In the genomic region with DNA sequence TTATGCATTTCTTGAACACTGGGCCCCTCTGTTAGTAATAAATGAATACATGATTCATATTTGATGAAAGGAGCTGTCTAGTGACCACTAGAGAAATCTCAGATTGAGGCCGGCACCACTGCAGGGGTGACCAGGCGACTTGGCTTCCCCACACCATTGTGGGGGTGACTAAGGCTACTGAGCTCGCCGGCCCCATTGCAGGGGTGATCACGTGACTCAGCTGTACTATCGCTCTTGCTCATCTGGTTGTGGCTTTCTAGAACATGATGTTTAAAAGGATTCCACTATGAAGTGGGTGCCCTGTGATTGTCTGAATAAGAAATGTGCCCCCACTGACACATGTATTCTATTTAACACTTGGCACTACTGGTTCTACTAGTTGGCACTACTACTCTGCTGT, we compare ENCODE assay signal across 26 mouse cellular contexts.
DNase-seq lines count a peak whose midpoint lies in the region; ATAC-seq and TF ChIP-seq lines count a peak whose summit lies in the region.
"Had no signal": no experiment of that assay in that cellular context is flagged by ENCODE, and none has a peak within 500 bp of the region (broad histone marks: within the 10 kb centered on the region; RNA-seq: fewer than 3 reads in every experiment).

No protein-coding gene starts in this region.

- no peak for TF ChIP-seq POLR2A in testis, adult 2 months (IDR thresholded peaks at IDR 0.05; ENCODE audit: control insufficient read depth, low read depth, low read length)
- TF ChIP-seq POLR2A in myocyte (IDR thresholded peaks at IDR 0.05; ENCODE audit: insufficient read length, low read depth): no peak

- no peaks in the 10 kb centered on the region for H3K36me3 ChIP-seq in testis, adult 2 months (ENCODE audit: control insufficient read depth, insufficient read depth, low read length)
- no peaks in the 10 kb centered on the region for H3K36me3 ChIP-seq in C2C12 (ENCODE audit: control insufficient read depth, insufficient read depth)
- H3K36me3 ChIP-seq in myocyte (ENCODE audit: control insufficient read depth, insufficient read depth): no peaks in the 10 kb centered on the region
- H3K36me3 ChIP-seq: embryonic facial prominence, embryonic 13.5 days; embryonic facial prominence, embryonic 15.5 days; forebrain, embryonic 10.5 days; forebrain, embryonic 12.5 days; forebrain, embryonic 15.5 days; G1E had no signal

- H3ac ChIP-seq in C2C12 (ENCODE audit: control insufficient read depth, insufficient read length, low read depth) (no peak overlapping the region), myocyte (ENCODE audit: control insufficient read depth, insufficient read length) (no peak overlapping the region)

- DNase-seq in testis, postnatal 14 days (ENCODE audit: low spot score): no peak
- no peak for DNase-seq in layer of hippocampus, adult 2 months (ENCODE audit: low spot score in 2 of 2)
- DNase-seq: adrenal gland, adult 2 months; adrenal gland, postnatal 10 days; adrenal gland, postnatal 25 days; B cell, adult 2 months; cerebellum, adult 11 months; cerebellum, adult 18-20 months; cerebellum, adult 8-10 months; cerebellum, adult 9-11 months; cerebellum, postnatal 14 days; cerebellum, postnatal 36 days; embryo, embryonic 11 days; forebrain, postnatal 0 days had no signal

- H3K27me3 ChIP-seq in testis, adult 2 months (ENCODE audit: control insufficient read depth, insufficient read depth, low read length): no peaks in the 10 kb centered on the region
- H3K27me3 ChIP-seq in C2C12 (ENCODE audit: control insufficient read depth, insufficient read depth, insufficient read length) (no peaks in the 10 kb centered on the region), myocyte (ENCODE audit: control insufficient read depth, insufficient read depth, insufficient read length) (no peaks in the 10 kb centered on the region)
- H3K27me3 ChIP-seq: CH12.LX; embryonic facial prominence, embryonic 13.5 days; embryonic facial prominence, embryonic 15.5 days; forebrain, embryonic 12.5 days; forebrain, embryonic 15.5 days had no signal

- no peak for ATAC-seq in CD4-positive, CD25-positive, alpha-beta regulatory T cell, adult 4 months
- ATAC-seq: forebrain, embryonic 15.5 days; forebrain, postnatal 0 days had no signal

- H3K4me2 ChIP-seq in myocyte (ENCODE audit: low read depth): no peak overlapping the region
- H3K4me2 ChIP-seq: embryonic facial prominence, embryonic 13.5 days; embryonic facial prominence, embryonic 15.5 days; forebrain, embryonic 12.5 days; forebrain, embryonic 15.5 days had no signal

- H3K79me2 ChIP-seq in C2C12 (ENCODE audit: control insufficient read depth, insufficient read depth) (no peaks in the 10 kb centered on the region), myocyte (ENCODE audit: control insufficient read depth, insufficient read depth) (no peaks in the 10 kb centered on the region)

- H3K4me3 ChIP-seq in testis, adult 2 months (ENCODE audit: control insufficient read depth, low read depth, low read length): peak overlapping the region; percentile 42; the same call in 1 of the 2 replicates
- H3K4me3 ChIP-seq in C2C12 (ENCODE audit: insufficient read depth, poor library complexity, severe bottlenecking): no peak overlapping the region
- H3K4me3 ChIP-seq in myocyte: no peak overlapping the region
- no peak overlapping the region for H3K4me3 ChIP-seq in layer of hippocampus, adult 2 months
- H3K4me3 ChIP-seq: embryonic facial prominence, embryonic 13.5 days; embryonic facial prominence, embryonic 15.5 days; erythroblast, embryonic 14.5 days; forebrain, embryonic 10.5 days; forebrain, embryonic 12.5 days; forebrain, embryonic 15.5 days had no signal

- H3K4me1 ChIP-seq in testis, adult 2 months (ENCODE audit: control insufficient read depth, insufficient read depth, low read length): no peaks in the 10 kb centered on the region
- H3K4me1 ChIP-seq: embryonic facial prominence, embryonic 13.5 days; embryonic facial prominence, embryonic 15.5 days; forebrain, embryonic 10.5 days; forebrain, embryonic 12.5 days; forebrain, embryonic 15.5 days had no signal

- no peak for TF ChIP-seq CTCF in testis, adult 2 months (IDR thresholded peaks at IDR 0.05; ENCODE audit: control insufficient read depth, insufficient read depth, insufficient replicate concordance, low read depth, low read length)
- no peak for TF ChIP-seq CTCF in C2C12 (IDR thresholded peaks at IDR 0.05; ENCODE audit: control insufficient read depth, insufficient read depth, insufficient read length)
- no peak for TF ChIP-seq CTCF in layer of hippocampus, adult 2 months (conservative IDR thresholded peaks at IDR 0.05)

- no peak overlapping the region for H3K27ac ChIP-seq in testis, adult 2 months (ENCODE audit: control insufficient read depth, insufficient read depth, low read depth, low read length)
- no peak overlapping the region for H3K27ac ChIP-seq in layer of hippocampus, adult 2 months
- H3K27ac ChIP-seq: embryonic facial prominence, embryonic 13.5 days; embryonic facial prominence, embryonic 15.5 days; forebrain, embryonic 10.5 days; forebrain, embryonic 12.5 days; forebrain, embryonic 15.5 days had no signal

- no peaks in the 10 kb centered on the region for H3K79me3 ChIP-seq in C2C12 (ENCODE audit: low read depth)

TF ChIP-seq in C2C12, 6 proteins besides CTCF, POLR2A, EP300 and RAD21:
- TF ChIP-seq CEBPB (IDR thresholded peaks at IDR 0.05; ENCODE audit: low read depth): no peak
- peak; percentile 77 for TF ChIP-seq USF1 (IDR thresholded peaks at IDR 0.05; ENCODE audit: low read depth)
- no peak for TF ChIP-seq MYOG (IDR thresholded peaks at IDR 0.05; ENCODE audit: control insufficient read depth, extremely low read depth, insufficient read length)

TF ChIP-seq in myocyte, 11 proteins besides CTCF, POLR2A, EP300 and RAD21:
- peak; percentile 41 for TF ChIP-seq USF1 (IDR thresholded peaks at IDR 0.05; ENCODE audit: low read depth)
- no peak for TF ChIP-seq SRF (IDR thresholded peaks at IDR 0.05; ENCODE audit: control insufficient read depth, insufficient read length, low read depth)
